Mouse (Mus musculus): ENCODE measurements around the gene Atp13a2. TPM values are rescaled to one million over a fixed set of nuclear protein-coding genes. Genes with fewer than 3 reads are reported as not detected.

The Atp13a2 gene
- polyA plus RNA-seq, 2 experiments: 43.7 to 74.6 TPM

- H3K4me3 ChIP-seq (replicated peaks; ENCODE audit: low read length): no peak overlapping the region
- H3K36me3 ChIP-seq (ENCODE audit: control insufficient read depth, insufficient read depth, low read length): no peaks in the 10 kb centered on the region
- no peak for TF ChIP-seq POLR2A (IDR thresholded peaks at IDR 0.05; ENCODE audit: borderline replicate concordance, extremely low read depth, insufficient read depth, insufficient read length)
- ATAC-seq (ENCODE audit: low FRiP score, low read depth) (no peak), DNase-seq (ENCODE audit: low spot score) (no peak)
- H3K27me3 ChIP-seq (ENCODE audit: control insufficient read depth, insufficient read depth, low read length): no peaks in the 10 kb centered on the region
- H3K4me2 ChIP-seq (replicated peaks; ENCODE audit: low read depth, low read length, severe bottlenecking): no peak overlapping the region
- H3K9ac ChIP-seq (ENCODE audit: low read depth, low read length, severe bottlenecking): no peak overlapping the region
- H3K9me3 ChIP-seq (ENCODE audit: control insufficient read depth, low read length): no peaks in the 10 kb centered on the region
- 77% methylated on average over 3 of the region's 3 CpGs for WGBS
- no peaks in the 10 kb centered on the region for H3K4me1 ChIP-seq (ENCODE audit: control insufficient read depth, insufficient read depth, low read length)
- no peak overlapping the region for H3K27ac ChIP-seq (replicated peaks; ENCODE audit: low read depth, low read length)
Observed at GRCm38 (mm10) chr4:140950574-140950973, 36.1 kb upstream of the Atp13a2 start.

GRCm38 (mm10) chr4:140951861-140952641 is 34.6 kb upstream of the Atp13a2 start:
- Histone ChIP-seq H3K27me3 (ENCODE audit: control insufficient read depth, insufficient read depth, low read length) (no peaks in the 10 kb centered on the region), H3K9ac (ENCODE audit: low read depth, low read length, severe bottlenecking) (no peak overlapping the region), H3K9me3 (ENCODE audit: control insufficient read depth, low read length) (no peaks in the 10 kb centered on the region), H3K36me3 (ENCODE audit: control insufficient read depth, insufficient read depth, low read length) (no peaks in the 10 kb centered on the region), H3K4me2 (replicated peaks; ENCODE audit: low read depth, low read length, severe bottlenecking) (no peak overlapping the region), H3K27ac (replicated peaks; ENCODE audit: low read depth, low read length) (no peak overlapping the region), H3K4me3 (replicated peaks; ENCODE audit: low read length) (no peak overlapping the region), H3K4me1 (ENCODE audit: control insufficient read depth, insufficient read depth, low read length) (no peaks in the 10 kb centered on the region)
- no peak for TF ChIP-seq POLR2A (IDR thresholded peaks at IDR 0.05; ENCODE audit: borderline replicate concordance, extremely low read depth, insufficient read depth, insufficient read length)
- 81% methylated on average over 16 of the region's 18 CpGs for WGBS
- ATAC-seq (ENCODE audit: low FRiP score, low read depth): no peak
- no peak for DNase-seq (ENCODE audit: low spot score)

GRCm38 (mm10) chr4:140957131-140957702 is 29.5 kb upstream of the Atp13a2 start:
- H3K9ac ChIP-seq (ENCODE audit: low read depth, low read length, severe bottlenecking): peak overlapping the region; percentile 48
- no peaks in the 10 kb centered on the region for H3K9me3 ChIP-seq (ENCODE audit: control insufficient read depth, low read length)
- H3K36me3 ChIP-seq (ENCODE audit: control insufficient read depth, insufficient read depth, low read length): no peaks in the 10 kb centered on the region
- peak overlapping the region; percentile 37 for H3K4me3 ChIP-seq (replicated peaks; ENCODE audit: low read length)
- DNase-seq (ENCODE audit: low spot score): no peak
- ATAC-seq (ENCODE audit: low FRiP score, low read depth): no peak
- peaks cover 8% of the 10 kb centered on the region for H3K4me1 ChIP-seq (ENCODE audit: control insufficient read depth, insufficient read depth, low read length)
- no peaks in the 10 kb centered on the region for H3K27me3 ChIP-seq (ENCODE audit: control insufficient read depth, insufficient read depth, low read length)
- no peak overlapping the region for H3K27ac ChIP-seq (replicated peaks; ENCODE audit: low read depth, low read length)
- WGBS: 5% methylated on average over 17 of the region's 17 CpGs
- peak overlapping the region; percentile 65 for H3K4me2 ChIP-seq (replicated peaks; ENCODE audit: low read depth, low read length, severe bottlenecking)
- TF ChIP-seq POLR2A (IDR thresholded peaks at IDR 0.05; ENCODE audit: borderline replicate concordance, extremely low read depth, insufficient read depth, insufficient read length): no peak

- 0 out of 2 replicates have a peak, but pooled peaks have one; percentile 17 for TF ChIP-seq POLR2A (IDR thresholded peaks at IDR 0.05; ENCODE audit: borderline replicate concordance, extremely low read depth, insufficient read depth, insufficient read length)
- Histone ChIP-seq H3K4me1 (ENCODE audit: control insufficient read depth, insufficient read depth, low read length) (peaks cover 12% of the 10 kb centered on the region), H3K4me2 (replicated peaks; ENCODE audit: low read depth, low read length, severe bottlenecking) (peak overlapping the region; percentile 65), H3K9ac (ENCODE audit: low read depth, low read length, severe bottlenecking) (peak overlapping the region; percentile 48), H3K9me3 (ENCODE audit: control insufficient read depth, low read length) (no peaks in the 10 kb centered on the region), H3K27me3 (ENCODE audit: control insufficient read depth, insufficient read depth, low read length) (no peaks in the 10 kb centered on the region), H3K36me3 (ENCODE audit: control insufficient read depth, insufficient read depth, low read length) (no peaks in the 10 kb centered on the region), H3K27ac (replicated peaks; ENCODE audit: low read depth, low read length) (no peak overlapping the region), H3K4me3 (replicated peaks; ENCODE audit: low read length) (peak overlapping the region; percentile 37)
- DNase-seq (ENCODE audit: low spot score) (peak; percentile 88), ATAC-seq (ENCODE audit: low FRiP score, low read depth) (peak; percentile 39)
- WGBS: under 1% methylated on average over 13 of the region's 13 CpGs
Observed at GRCm38 (mm10) chr4:140957725-140958124, 28.9 kb upstream of the Atp13a2 start.

GRCm38 (mm10) chr4:140958319-140958718 is 28.4 kb upstream of the Atp13a2 start:
- Histone ChIP-seq H3K4me2 (replicated peaks; ENCODE audit: low read depth, low read length, severe bottlenecking) (no peak overlapping the region), H3K36me3 (ENCODE audit: control insufficient read depth, insufficient read depth, low read length) (no peaks in the 10 kb centered on the region), H3K4me1 (ENCODE audit: control insufficient read depth, insufficient read depth, low read length) (peaks cover 15% of the 10 kb centered on the region), H3K27me3 (ENCODE audit: control insufficient read depth, insufficient read depth, low read length) (no peaks in the 10 kb centered on the region), H3K4me3 (replicated peaks; ENCODE audit: low read length) (no peak overlapping the region), H3K27ac (replicated peaks; ENCODE audit: low read depth, low read length) (no peak overlapping the region), H3K9ac (ENCODE audit: low read depth, low read length, severe bottlenecking) (no peak overlapping the region), H3K9me3 (ENCODE audit: control insufficient read depth, low read length) (no peaks in the 10 kb centered on the region)
- WGBS: 53% methylated on average over 6 of the region's 6 CpGs
- no peak for DNase-seq (ENCODE audit: low spot score)
- TF ChIP-seq POLR2A (IDR thresholded peaks at IDR 0.05; ENCODE audit: borderline replicate concordance, extremely low read depth, insufficient read depth, insufficient read length): no peak
- ATAC-seq (ENCODE audit: low FRiP score, low read depth): no peak

Measured in limb, embryonic 14.5 days (tissue).